In the genomic region with DNA sequence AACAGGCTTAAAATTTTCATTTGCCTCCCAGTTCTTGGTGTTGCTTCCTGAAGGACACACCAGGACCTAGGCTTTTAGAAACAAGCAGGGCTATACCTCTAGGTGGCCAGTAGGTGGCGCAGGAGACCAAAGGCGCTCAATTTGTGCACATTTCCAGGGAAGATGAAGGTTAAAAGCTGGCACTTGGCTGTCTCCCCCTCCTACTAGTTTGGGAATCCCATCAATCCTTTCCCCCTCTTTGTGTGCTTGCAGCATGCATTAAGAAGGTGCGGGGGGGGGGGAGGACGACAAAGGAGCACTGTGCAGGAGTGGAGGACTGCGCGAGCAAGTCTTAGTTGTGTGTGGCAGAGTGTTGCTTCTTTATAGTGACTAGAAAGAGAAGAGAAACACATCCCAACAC, we compare ENCODE assay signal across 8 mouse cellular contexts. TPM values are rescaled to one million over a fixed set of nuclear protein-coding genes. Genes with fewer than 3 reads are reported as not detected.
DNase-seq lines count a peak whose midpoint lies in the region; ATAC-seq and TF ChIP-seq lines count a peak whose summit lies in the region.

No protein-coding gene starts in this region.

- H3K9ac ChIP-seq in embryonic facial prominence, embryonic 15.5 days, result no peak overlapping the region
- H3K9ac ChIP-seq in hindbrain, embryonic 12.5 days, result no peak overlapping the region

- TF ChIP-seq POLR2A in brain, embryonic 14.5 days (IDR thresholded peaks at IDR 0.05; ENCODE audit: borderline replicate concordance, extremely low read depth, insufficient read depth, insufficient read length, poor library complexity, severe bottlenecking), result no peak
- TF ChIP-seq POLR2A in lung, adult 2 months (IDR thresholded peaks at IDR 0.05; ENCODE audit: borderline replicate concordance, extremely low read depth, low read depth, low read length), result no peak

- H3K4me3 ChIP-seq in embryonic facial prominence, embryonic 15.5 days (replicated peaks), result no peak overlapping the region
- H3K4me3 ChIP-seq in hindbrain, embryonic 12.5 days, result no peak overlapping the region
- H3K4me3 ChIP-seq in lung, adult 2 months (replicated peaks; ENCODE audit: extremely low read depth, low read depth, low read length), result no peak overlapping the region

- TF ChIP-seq CTCF in brain, embryonic 14.5 days (IDR thresholded peaks at IDR 0.05; ENCODE audit: borderline replicate concordance, extremely low read depth, insufficient read depth, insufficient read length), result peak; percentile 95
- TF ChIP-seq CTCF in lung, adult 2 months (IDR thresholded peaks at IDR 0.05; ENCODE audit: insufficient read depth, low read length), result peak; percentile 97

- 25% methylated on average over 6 of the region's 6 CpGs for WGBS in embryonic facial prominence, embryonic 15.5 days
- WGBS in hindbrain, embryonic 12.5 days, result 17% methylated on average over 6 of the region's 6 CpGs
- WGBS in lung, adult 2 months, result 35% methylated on average over 6 of the region's 6 CpGs

- H3K9me3 ChIP-seq in embryonic facial prominence, embryonic 15.5 days (replicated peaks), result no peaks in the 10 kb centered on the region
- H3K9me3 ChIP-seq in hindbrain, embryonic 12.5 days (replicated peaks), result no peaks in the 10 kb centered on the region

- H3K4me1 ChIP-seq in embryonic facial prominence, embryonic 15.5 days, result peaks cover 51% of the 10 kb centered on the region
- peaks cover 38% of the 10 kb centered on the region for H3K4me1 ChIP-seq in hindbrain, embryonic 12.5 days
- H3K4me1 ChIP-seq in lung, adult 2 months (ENCODE audit: control insufficient read depth, insufficient read depth, low read length), result peaks cover 1% of the 10 kb centered on the region; the same call in 1 of the 2 replicates

- no peaks in the 10 kb centered on the region for H3K27me3 ChIP-seq in embryonic facial prominence, embryonic 15.5 days
- H3K27me3 ChIP-seq in hindbrain, embryonic 12.5 days, result no peaks in the 10 kb centered on the region

- peak; percentile 76 to 86 for DNase-seq in layer of hippocampus, postnatal 14 days (ENCODE audit: low spot score in 2 of 2)
- DNase-seq in layer of hippocampus, adult 9-11 months, result no peak
- peak; percentile 93 for DNase-seq in brain, embryonic 14.5 days (ENCODE audit: low read depth)
- peak; percentile 68 for DNase-seq in lung, adult 2 months
- peak; percentile 68 for DNase-seq in ovary, postnatal 14 days (ENCODE audit: low spot score)
- peak; percentile 73 for DNase-seq in urinary bladder, postnatal 14 days (ENCODE audit: low spot score)

- no peak overlapping the region for H3K4me2 ChIP-seq in embryonic facial prominence, embryonic 15.5 days (replicated peaks)
- no peak overlapping the region for H3K4me2 ChIP-seq in hindbrain, embryonic 12.5 days (replicated peaks)

- 0 out of 2 replicates have a peak overlapping the region, but pooled peaks have one; percentile 22 for H3K27ac ChIP-seq in embryonic facial prominence, embryonic 15.5 days (replicated peaks)
- H3K27ac ChIP-seq in hindbrain, embryonic 12.5 days, result 0 out of 2 replicates have a peak overlapping the region, but pooled peaks have one; percentile 41

- ATAC-seq in embryonic facial prominence, embryonic 15.5 days (ENCODE audit: insufficient number of reproducible peaks, low FRiP score, low TSS enrichment, low read depth), result no peak
- peak; percentile 57 for ATAC-seq in hindbrain, embryonic 12.5 days (ENCODE audit: low FRiP score)

- peaks cover 33% of the 10 kb centered on the region for H3K36me3 ChIP-seq in embryonic facial prominence, embryonic 15.5 days
- H3K36me3 ChIP-seq in hindbrain, embryonic 12.5 days, result peaks cover 6% of the 10 kb centered on the region; the same call in 1 of the 2 replicates

RNA-seq across cellular contexts. Expression of gene Igfbp5, which starts 8.8 kb away (rescaled TPM):
- 10 to 100 TPM; 61.5 to 66.8 TPM for total RNA-seq in layer of hippocampus, postnatal 14 days (2021)
- polyA plus RNA-seq in brain, embryonic 14.5 days (2012; rRNA removed), result 31.0 and 73.8 TPM in 2 replicates
- 127 and 131 TPM in 2 replicates for polyA plus RNA-seq in embryonic facial prominence, embryonic 15.5 days (2015; fragmentation: Nextera tagmentation; extraction: Ambion mirVana)
- 69.6 and 99.7 TPM in 2 replicates for polyA plus RNA-seq in hindbrain, embryonic 12.5 days (2016; fragmentation: Nextera tagmentation; extraction: Ambion mirVana)
- 91.2 and 118 TPM in 2 replicates for polyA plus RNA-seq in lung, adult 2 months (2012; rRNA removed)

RNA-seq across cellular contexts. Expression of gene Igfbp2, which starts 41.6 kb away (rescaled TPM):
- 100 to 1,000 TPM in 1 of 2 experiments, 10 to 100 TPM in 1; 56.4 to 116 TPM for total RNA-seq in layer of hippocampus, postnatal 14 days (2021)
- polyA plus RNA-seq in brain, embryonic 14.5 days (2012; rRNA removed), result 328 and 384 TPM in 2 replicates
- 728 and 790 TPM in 2 replicates for polyA plus RNA-seq in embryonic facial prominence, embryonic 15.5 days (2015; fragmentation: Nextera tagmentation; extraction: Ambion mirVana)
- 548 and 549 TPM in 2 replicates for polyA plus RNA-seq in hindbrain, embryonic 12.5 days (2016; fragmentation: Nextera tagmentation; extraction: Ambion mirVana)
- 308 and 450 TPM in 2 replicates for polyA plus RNA-seq in lung, adult 2 months (2012; rRNA removed)
